In the genomic region with DNA sequence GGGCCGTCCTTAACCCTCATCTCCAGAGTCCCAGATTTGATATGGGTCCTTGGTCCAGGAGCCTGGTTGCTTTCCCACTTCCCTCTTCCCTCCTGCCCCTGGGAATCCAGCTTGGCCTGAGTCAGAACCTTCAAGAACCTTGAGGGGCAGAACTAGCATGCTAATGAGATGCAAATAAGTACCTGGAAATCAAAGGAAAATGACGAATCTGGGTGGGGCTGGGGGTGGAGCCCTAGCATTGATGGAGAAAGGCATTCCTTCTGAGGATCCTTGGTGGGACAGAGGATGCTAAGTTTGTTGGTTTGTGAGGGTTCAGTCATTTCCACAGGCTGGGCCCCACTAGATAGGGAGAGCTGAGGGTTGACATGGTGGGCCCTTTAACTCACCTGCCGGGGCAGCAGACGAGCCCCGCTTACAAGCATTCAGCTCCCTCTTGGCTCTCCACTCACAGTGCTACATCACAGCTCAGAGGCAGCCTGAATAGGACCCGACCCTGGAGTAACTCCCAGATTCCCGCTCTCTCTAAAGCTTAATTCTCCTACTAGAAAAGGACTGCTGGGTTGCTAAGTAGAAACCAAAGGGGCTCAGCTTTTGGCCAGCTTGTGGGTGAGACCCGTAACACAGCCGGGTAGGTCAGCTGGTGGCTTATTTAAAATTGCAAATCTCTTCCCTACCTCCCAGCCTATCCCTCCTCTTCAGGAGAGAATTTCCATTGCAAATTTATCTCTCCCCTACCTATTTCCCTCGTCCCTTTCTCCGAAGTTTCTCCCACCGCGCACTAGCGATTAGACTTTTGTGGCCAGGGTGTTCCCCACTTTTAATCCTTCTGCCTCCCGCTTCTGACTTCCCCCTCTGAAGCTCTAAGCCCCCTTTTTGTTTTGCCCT, we compare ENCODE assay signal across 10 mouse cellular contexts. TPM values are rescaled to one million over a fixed set of nuclear protein-coding genes. Genes with fewer than 3 reads are reported as not detected.
DNase-seq lines count a peak whose midpoint lies in the region; ATAC-seq and TF ChIP-seq lines count a peak whose summit lies in the region.
"Had no signal": no experiment of that assay in that cellular context is flagged by ENCODE, and none has a peak within 500 bp of the region (broad histone marks: within the 10 kb centered on the region; RNA-seq: fewer than 3 reads in every experiment).

No protein-coding gene starts in this region.

- peak overlapping the region; percentile 53 for H3K4me2 ChIP-seq in kidney, postnatal 0 days (ENCODE audit: low read length)
- H3K4me2 ChIP-seq in hindbrain, embryonic 12.5 days (replicated peaks), result peak overlapping the region; percentile 42
- peak overlapping the region; percentile 42 for H3K4me2 ChIP-seq in midbrain, embryonic 16.5 days (ENCODE audit: low read length)

- no peak for TF ChIP-seq CTCF in kidney, postnatal 0 days (IDR thresholded peaks at IDR 0.05; ENCODE audit: low read depth)

- no peak overlapping the region for H3K4me3 ChIP-seq in kidney, postnatal 0 days (replicated peaks; ENCODE audit: low read depth, low read length)
- peak overlapping the region; percentile 45; the same call in 1 of the 2 replicates for H3K4me3 ChIP-seq in embryonic facial prominence, embryonic 10.5 days
- H3K4me3 ChIP-seq in hindbrain, embryonic 12.5 days, result peak overlapping the region; percentile 8; the same call in 1 of the 2 replicates
- H3K4me3 ChIP-seq in midbrain, embryonic 16.5 days (ENCODE audit: low read depth, low read length), result no peak overlapping the region
- H3K4me3 ChIP-seq: stomach, embryonic 15.5 days had no signal

- no peak for DNase-seq in kidney, postnatal 0 days (ENCODE audit: low spot score)
- DNase-seq in kidney, adult 11 months, result no peak
- DNase-seq in embryonic facial prominence, embryonic 10.5 days (ENCODE audit: low spot score), result no peak
- no peak for DNase-seq in lung, postnatal 25 days (ENCODE audit: low spot score)
- no peak for DNase-seq in yolk sac, embryonic 10.5 days (ENCODE audit: low spot score)
- DNase-seq: kidney, adult 9 months had no signal

- H3K27ac ChIP-seq in kidney, postnatal 0 days, result no peak overlapping the region
- H3K27ac ChIP-seq in embryonic facial prominence, embryonic 10.5 days (replicated peaks), result no peak overlapping the region
- peak overlapping the region; percentile 90 for H3K27ac ChIP-seq in hindbrain, embryonic 12.5 days
- peak overlapping the region; percentile 88 for H3K27ac ChIP-seq in midbrain, embryonic 16.5 days (ENCODE audit: low read length)
- H3K27ac ChIP-seq: stomach, embryonic 15.5 days had no signal

- no peak for ATAC-seq in kidney, postnatal 0 days (replicated peaks; ENCODE audit: low FRiP score, low read depth)
- no peak for ATAC-seq in hindbrain, embryonic 12.5 days (ENCODE audit: low FRiP score)
- ATAC-seq in midbrain, embryonic 16.5 days, result peak; percentile 44

- H3K9me3 ChIP-seq in kidney, postnatal 0 days (replicated peaks; ENCODE audit: low read length), result no peaks in the 10 kb centered on the region
- H3K9me3 ChIP-seq in embryonic facial prominence, embryonic 10.5 days, result no peaks in the 10 kb centered on the region
- H3K9me3 ChIP-seq in hindbrain, embryonic 12.5 days (replicated peaks), result no peaks in the 10 kb centered on the region
- H3K9me3 ChIP-seq in midbrain, embryonic 16.5 days (replicated peaks; ENCODE audit: control insufficient read depth, low read length, poor library complexity, severe bottlenecking), result no peaks in the 10 kb centered on the region
- H3K9me3 ChIP-seq: stomach, embryonic 15.5 days had no signal

- peaks cover 11% of the 10 kb centered on the region for H3K4me1 ChIP-seq in kidney, postnatal 0 days (replicated peaks; ENCODE audit: insufficient read depth, low read length)
- H3K4me1 ChIP-seq in embryonic facial prominence, embryonic 10.5 days, result peaks cover 31% of the 10 kb centered on the region
- peaks cover 41% of the 10 kb centered on the region for H3K4me1 ChIP-seq in hindbrain, embryonic 12.5 days
- H3K4me1 ChIP-seq in midbrain, embryonic 16.5 days (ENCODE audit: control insufficient read depth, insufficient read depth, low read length), result peaks cover 31% of the 10 kb centered on the region

- no peaks in the 10 kb centered on the region for H3K27me3 ChIP-seq in kidney, postnatal 0 days (ENCODE audit: insufficient read depth, low read length)
- H3K27me3 ChIP-seq in embryonic facial prominence, embryonic 10.5 days (replicated peaks; ENCODE audit: low read depth, poor library complexity, severe bottlenecking), result peaks cover 51% of the 10 kb centered on the region
- H3K27me3 ChIP-seq in hindbrain, embryonic 12.5 days, result peaks cover 16% of the 10 kb centered on the region; the same call in 1 of the 2 replicates
- no peaks in the 10 kb centered on the region for H3K27me3 ChIP-seq in midbrain, embryonic 16.5 days (ENCODE audit: control insufficient read depth, insufficient read depth, low read depth, low read length)
- H3K27me3 ChIP-seq: stomach, embryonic 15.5 days had no signal

- 44% methylated on average over 15 of the region's 15 CpGs for WGBS in kidney, postnatal 0 days
- WGBS in embryonic facial prominence, embryonic 10.5 days, result 17% methylated on average over 15 of the region's 15 CpGs
- WGBS in hindbrain, embryonic 12.5 days, result 11% methylated on average over 15 of the region's 15 CpGs
- 10% methylated on average over 15 of the region's 15 CpGs for WGBS in midbrain, embryonic 16.5 days

- H3K9ac ChIP-seq in kidney, postnatal 0 days (ENCODE audit: low read depth, low read length), result 0 out of 2 replicates have a peak overlapping the region, but pooled peaks have one; percentile 50
- peak overlapping the region; percentile 45 for H3K9ac ChIP-seq in hindbrain, embryonic 12.5 days
- H3K9ac ChIP-seq in midbrain, embryonic 16.5 days (ENCODE audit: low read depth, low read length), result peak overlapping the region; percentile 60
- H3K9ac ChIP-seq: stomach, embryonic 15.5 days had no signal

- no peaks in the 10 kb centered on the region for H3K36me3 ChIP-seq in kidney, postnatal 0 days (ENCODE audit: insufficient read depth, low read length)
- peaks cover 26% of the 10 kb centered on the region for H3K36me3 ChIP-seq in embryonic facial prominence, embryonic 10.5 days (replicated peaks)
- H3K36me3 ChIP-seq in hindbrain, embryonic 12.5 days, result peaks cover 23% of the 10 kb centered on the region
- peaks cover 12% of the 10 kb centered on the region; the same call in 1 of the 2 replicates for H3K36me3 ChIP-seq in midbrain, embryonic 16.5 days (ENCODE audit: control insufficient read depth, insufficient read depth, low read length)
- H3K36me3 ChIP-seq: stomach, embryonic 15.5 days had no signal

RNA-seq across cellular contexts. Expression of gene Zfhx2, which starts 14.4 kb away (rescaled TPM):
- 2.0 and 2.4 TPM in 2 replicates for polyA plus RNA-seq in kidney, postnatal 0 days (2015; fragmentation: Nextera tagmentation; extraction: Ambion mirVana)
- 6.1 and 6.8 TPM in 2 replicates for polyA plus RNA-seq in embryonic facial prominence, embryonic 10.5 days (2016; fragmentation: Nextera tagmentation; extraction: Ambion mirVana)
- polyA plus RNA-seq in hindbrain, embryonic 12.5 days (2016; fragmentation: Nextera tagmentation; extraction: Ambion mirVana), result 30.9 and 33.1 TPM in 2 replicates
- 25.9 and 34.6 TPM in 2 replicates for polyA plus RNA-seq in midbrain, embryonic 16.5 days (2015; fragmentation: Nextera tagmentation; extraction: Ambion mirVana)

RNA-seq across cellular contexts. Expression of gene Thtpa, which starts 16.9 kb away (rescaled TPM):
- 20.8 and 21.6 TPM in 2 replicates for polyA plus RNA-seq in kidney, postnatal 0 days (2015; fragmentation: Nextera tagmentation; extraction: Ambion mirVana)
- polyA plus RNA-seq in embryonic facial prominence, embryonic 10.5 days (2016; fragmentation: Nextera tagmentation; extraction: Ambion mirVana), result 22.4 and 22.8 TPM in 2 replicates
- 27.3 and 27.7 TPM in 2 replicates for polyA plus RNA-seq in hindbrain, embryonic 12.5 days (2016; fragmentation: Nextera tagmentation; extraction: Ambion mirVana)
- polyA plus RNA-seq in midbrain, embryonic 16.5 days (2015; fragmentation: Nextera tagmentation; extraction: Ambion mirVana), result 37.0 and 38.6 TPM in 2 replicates

RNA-seq across cellular contexts. Expression of gene Ap1g2, which starts 28.7 kb away (rescaled TPM):
- polyA plus RNA-seq in kidney, postnatal 0 days (2015; fragmentation: Nextera tagmentation; extraction: Ambion mirVana), result 15.8 and 16.8 TPM in 2 replicates
- polyA plus RNA-seq in embryonic facial prominence, embryonic 10.5 days (2016; fragmentation: Nextera tagmentation; extraction: Ambion mirVana), result 14.5 and 15.8 TPM in 2 replicates
- 9.4 and 10.1 TPM in 2 replicates for polyA plus RNA-seq in hindbrain, embryonic 12.5 days (2016; fragmentation: Nextera tagmentation; extraction: Ambion mirVana)
- polyA plus RNA-seq in midbrain, embryonic 16.5 days (2015; fragmentation: Nextera tagmentation; extraction: Ambion mirVana), result 9.0 and 9.2 TPM in 2 replicates

RNA-seq across cellular contexts. Expression of gene Jph4, which starts 39.0 kb away (rescaled TPM):
- polyA plus RNA-seq in kidney, postnatal 0 days (2015; fragmentation: Nextera tagmentation; extraction: Ambion mirVana), result 0.30 and 0.34 TPM in 2 replicates
- polyA plus RNA-seq in embryonic facial prominence, embryonic 10.5 days (2016; fragmentation: Nextera tagmentation; extraction: Ambion mirVana), result 0.45 and 0.81 TPM in 2 replicates
- polyA plus RNA-seq in hindbrain, embryonic 12.5 days (2016; fragmentation: Nextera tagmentation; extraction: Ambion mirVana), result 10.5 and 11.5 TPM in 2 replicates
- polyA plus RNA-seq in midbrain, embryonic 16.5 days (2015; fragmentation: Nextera tagmentation; extraction: Ambion mirVana), result 37.3 and 40.3 TPM in 2 replicates
- polyA plus RNA-seq: liver, embryonic 16.5 days had no signal

Comparison
In these comparisons a context has a peak if more than half of its experiments do, and no peak if none do; other contexts are left out.
1. H3K27ac ChIP-seq: peak in hindbrain, embryonic 12.5 days (single experiment) and midbrain, embryonic 16.5 days (single experiment); none in kidney, postnatal 0 days (single experiment) and embryonic facial prominence, embryonic 10.5 days (single experiment).
2. H3K4me3 ChIP-seq: peak in embryonic facial prominence, embryonic 10.5 days (single experiment) and hindbrain, embryonic 12.5 days (single experiment); none in kidney, postnatal 0 days (single experiment) and midbrain, embryonic 16.5 days (single experiment).
3. Peak in every context shown above with its lines, with median percentiles within 50 percentile points of each other: H3K4me2 ChIP-seq and H3K9ac ChIP-seq.